Mouse (Mus musculus): ENCODE data around the gene Pwwp2b. TPM values are rescaled to one million over a fixed set of nuclear protein-coding genes. Genes with fewer than 3 reads are reported as not detected.

Gene Pwwp2b
- polyA plus RNA-seq, 1 experiment: 32.2 TPM

DNA sequence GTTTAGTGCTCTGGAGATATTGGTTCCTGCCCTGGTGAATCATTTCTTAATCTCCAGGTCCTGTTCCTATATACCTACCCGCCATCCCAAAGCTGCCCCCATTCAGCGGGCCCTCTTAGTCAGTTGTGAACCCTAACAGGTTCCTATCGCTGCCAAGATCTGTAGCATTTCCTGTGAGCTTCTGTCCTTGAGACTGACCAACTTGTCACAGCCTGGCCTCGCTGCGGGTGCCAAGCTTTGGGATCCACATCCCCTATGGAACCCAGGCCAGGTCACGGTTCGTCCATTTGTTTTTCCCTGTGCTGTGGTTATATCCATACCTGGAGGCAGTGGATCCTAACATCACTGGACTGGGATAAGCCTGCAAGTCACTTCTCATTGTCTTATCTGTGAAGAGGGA lies 4.3 kb downstream of the Pwwp2b start:
- TF ChIP-seq CTCF (IDR thresholded peaks at IDR 0.05; ENCODE audit: insufficient read depth, low read length): no peak
- TF ChIP-seq POLR2A (IDR thresholded peaks at IDR 0.05; ENCODE audit: borderline replicate concordance, extremely low read depth, low read depth, low read length): no peak
- Histone ChIP-seq H3K4me3 (replicated peaks; ENCODE audit: extremely low read depth, low read depth, low read length) (no peak overlapping the region), H3K4me1 (ENCODE audit: control insufficient read depth, insufficient read depth, low read length) (peaks cover 53% of the 10 kb centered on the region)
- DNase-seq: no peak
- WGBS: 37% methylated on average over 7 of the region's 7 CpGs

DNA sequence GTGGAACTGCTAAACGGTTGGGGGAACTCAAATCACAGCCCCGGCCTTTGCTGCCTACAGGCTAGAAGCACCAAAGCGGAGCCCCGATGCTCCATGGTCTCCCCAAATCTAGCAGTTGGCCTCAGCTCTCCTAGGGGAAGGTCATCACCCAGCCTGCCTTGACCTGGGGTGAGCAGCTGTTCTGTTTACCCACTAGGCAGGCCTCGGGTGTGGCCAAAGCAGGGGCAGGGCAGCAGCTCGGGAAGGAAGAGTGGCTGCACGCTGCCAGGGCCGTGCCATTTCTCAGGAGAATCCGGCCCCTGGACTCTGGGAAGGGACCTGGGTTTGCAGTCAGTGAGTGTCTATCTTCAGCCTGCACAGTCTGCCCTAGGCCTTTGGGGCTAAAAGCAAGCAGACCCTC lies 4.7 kb downstream of the Pwwp2b start:
- peak; percentile 45 for DNase-seq
- peaks cover 57% of the 10 kb centered on the region for H3K4me1 ChIP-seq (ENCODE audit: control insufficient read depth, insufficient read depth, low read length)
- 23% methylated on average over 9 of the region's 9 CpGs for WGBS
- TF ChIP-seq CTCF (IDR thresholded peaks at IDR 0.05; ENCODE audit: insufficient read depth, low read length) (no peak), POLR2A (IDR thresholded peaks at IDR 0.05; ENCODE audit: borderline replicate concordance, extremely low read depth, low read depth, low read length) (peak; percentile 31; the same call in 1 of the 2 replicates)
- H3K4me3 ChIP-seq (replicated peaks; ENCODE audit: extremely low read depth, low read depth, low read length): no peak overlapping the region

DNA sequence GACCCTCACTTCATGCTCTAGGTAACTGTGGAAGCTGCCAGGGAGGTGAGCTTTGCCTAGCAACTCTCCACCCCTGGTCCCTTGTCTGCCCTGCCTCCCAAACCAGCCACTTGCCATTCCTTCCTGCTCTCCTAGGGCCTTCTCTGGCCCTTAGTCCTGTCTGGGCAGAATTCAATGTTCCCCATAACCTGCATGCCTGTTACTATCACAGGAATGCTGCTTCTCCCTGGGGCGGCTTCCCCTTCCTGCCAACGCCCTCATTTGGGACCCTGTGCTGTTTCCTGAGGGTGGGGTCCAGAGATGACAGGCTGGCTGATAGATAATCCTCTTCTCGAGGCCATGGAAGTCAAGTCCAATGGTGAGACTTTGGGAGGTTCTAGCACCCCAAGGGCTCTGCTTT lies 5.2 kb downstream of the Pwwp2b start:
- peaks cover 57% of the 10 kb centered on the region for H3K4me1 ChIP-seq (ENCODE audit: control insufficient read depth, insufficient read depth, low read length)
- DNase-seq: no peak
- TF ChIP-seq CTCF (IDR thresholded peaks at IDR 0.05; ENCODE audit: insufficient read depth, low read length) (no peak), POLR2A (IDR thresholded peaks at IDR 0.05; ENCODE audit: borderline replicate concordance, extremely low read depth, low read depth, low read length) (no peak)
- no peak overlapping the region for H3K4me3 ChIP-seq (replicated peaks; ENCODE audit: extremely low read depth, low read depth, low read length)
- WGBS: 22% methylated on average over 3 of the region's 3 CpGs

DNA sequence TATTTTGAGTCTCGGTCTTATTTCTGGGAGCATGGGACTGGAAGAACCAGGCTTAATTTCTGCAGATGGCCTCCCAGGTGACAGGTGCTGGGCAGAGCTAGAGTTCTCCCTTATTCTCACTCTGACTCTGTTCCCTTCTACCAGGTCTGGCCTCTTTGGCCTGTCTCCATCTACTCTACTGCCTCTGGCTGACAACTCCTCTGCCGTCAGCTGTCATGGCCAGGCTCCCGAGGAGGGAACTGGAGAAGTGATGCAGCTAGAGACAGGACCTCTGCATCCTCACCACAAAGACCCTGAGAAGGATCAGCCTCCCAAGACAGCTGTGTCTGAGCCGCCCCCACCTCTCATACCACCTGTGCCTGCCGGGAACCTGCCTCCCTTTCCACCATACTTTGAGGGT lies 6.3 kb downstream of the Pwwp2b start:
- 74% methylated on average over 5 of the region's 5 CpGs for WGBS
- Histone ChIP-seq H3K4me3 (replicated peaks; ENCODE audit: extremely low read depth, low read depth, low read length) (no peak overlapping the region), H3K4me1 (ENCODE audit: control insufficient read depth, insufficient read depth, low read length) (peaks cover 59% of the 10 kb centered on the region)
- TF ChIP-seq CTCF (IDR thresholded peaks at IDR 0.05; ENCODE audit: insufficient read depth, low read length): no peak
- no peak for TF ChIP-seq POLR2A (IDR thresholded peaks at IDR 0.05; ENCODE audit: borderline replicate concordance, extremely low read depth, low read depth, low read length)
- no peak for DNase-seq

DNA sequence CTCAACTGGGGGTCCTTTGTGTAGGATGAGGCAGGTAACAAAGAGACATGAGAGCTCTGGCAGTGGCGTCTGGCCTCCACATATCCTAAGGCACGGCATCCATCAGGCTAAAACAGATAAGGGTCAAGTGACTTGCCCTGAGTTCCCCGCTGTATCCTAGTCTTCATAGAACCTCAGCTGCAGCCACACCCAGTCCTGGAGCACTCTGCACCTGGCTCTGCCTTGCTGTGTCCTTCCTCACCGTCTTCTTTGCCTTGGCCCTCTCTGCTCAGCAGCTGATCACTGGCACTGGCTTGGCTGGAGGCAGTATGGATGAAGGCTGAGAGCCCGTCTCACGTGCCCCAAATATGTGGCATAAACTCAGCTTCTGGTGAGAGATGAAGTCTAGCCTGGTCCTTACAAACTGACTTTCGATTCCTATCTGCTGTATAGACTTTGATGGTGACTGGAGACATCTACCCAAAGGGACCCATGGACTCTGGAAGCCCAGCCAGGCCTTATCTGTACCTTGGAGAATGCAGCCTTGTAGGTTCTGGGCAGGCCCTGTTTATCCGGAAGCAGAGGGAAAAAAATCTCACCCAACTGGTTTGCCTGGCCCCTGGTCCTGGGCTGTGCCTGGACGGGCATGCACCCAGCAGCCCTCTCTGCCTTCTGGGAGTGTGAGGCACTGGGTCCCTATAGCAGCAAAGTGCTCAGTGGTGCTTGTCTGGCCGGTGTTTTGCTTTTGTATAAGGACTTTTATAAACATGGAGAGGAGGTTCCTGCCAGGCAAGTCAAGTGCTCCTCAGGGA lies 9.7 kb downstream of the Pwwp2b start:
- 47% methylated on average over 10 of the region's 10 CpGs for WGBS
- peak; percentile 79 for DNase-seq
- H3K4me1 ChIP-seq (ENCODE audit: control insufficient read depth, insufficient read depth, low read length): peaks cover 34% of the 10 kb centered on the region
- TF ChIP-seq CTCF (IDR thresholded peaks at IDR 0.05; ENCODE audit: insufficient read depth, low read length): no peak
- no peak for TF ChIP-seq POLR2A (IDR thresholded peaks at IDR 0.05; ENCODE audit: borderline replicate concordance, extremely low read depth, low read depth, low read length)
- no peak overlapping the region for H3K4me3 ChIP-seq (replicated peaks; ENCODE audit: extremely low read depth, low read depth, low read length)

DNA sequence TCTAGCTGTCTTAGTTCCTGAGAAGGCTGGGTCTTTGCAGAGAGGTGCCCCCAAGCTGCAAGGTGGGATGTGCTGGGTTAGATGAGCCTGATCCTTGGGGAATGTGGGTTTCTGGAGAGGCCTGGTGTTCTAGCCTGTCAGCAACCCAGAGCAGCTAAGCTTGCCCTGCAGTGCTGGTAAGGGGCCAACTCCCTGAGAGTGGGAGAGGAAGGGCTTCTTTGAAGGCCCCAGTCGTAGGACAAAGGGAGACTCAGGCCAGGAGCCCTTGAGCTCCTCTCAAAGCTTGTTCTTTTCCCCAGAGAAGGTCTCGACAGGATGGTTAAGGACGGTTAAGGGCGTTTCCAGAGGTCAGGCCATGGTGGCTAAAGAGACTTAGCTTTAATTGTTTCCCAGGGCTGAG lies 16.1 kb downstream of the Pwwp2b start:
- DNase-seq: no peak
- Histone ChIP-seq H3K4me3 (replicated peaks; ENCODE audit: extremely low read depth, low read depth, low read length) (no peak overlapping the region), H3K4me1 (ENCODE audit: control insufficient read depth, insufficient read depth, low read length) (peaks cover 29% of the 10 kb centered on the region)
- no peak for TF ChIP-seq CTCF (IDR thresholded peaks at IDR 0.05; ENCODE audit: insufficient read depth, low read length)
- no peak for TF ChIP-seq POLR2A (IDR thresholded peaks at IDR 0.05; ENCODE audit: borderline replicate concordance, extremely low read depth, low read depth, low read length)
- WGBS: 39% methylated on average over 4 of the region's 4 CpGs

DNA sequence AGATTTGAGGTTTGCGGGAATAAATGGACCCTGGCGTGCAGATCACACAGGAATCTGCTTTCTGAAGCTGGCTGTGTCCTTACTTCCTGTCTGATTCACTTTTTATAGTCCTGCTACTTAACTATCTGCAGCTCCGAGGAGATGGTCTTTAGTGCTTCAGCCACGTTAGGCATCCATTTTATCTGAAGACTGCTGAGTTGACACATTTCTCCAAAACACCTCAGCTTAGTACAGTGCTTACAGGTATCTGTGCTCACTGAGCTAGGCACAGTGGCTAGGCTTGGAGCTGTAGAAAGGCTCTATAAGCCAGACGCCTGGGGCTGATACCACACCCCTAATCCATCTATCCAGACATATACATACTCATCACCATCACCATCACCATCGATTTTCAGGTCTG lies 17.4 kb downstream of the Pwwp2b start:
- DNase-seq: no peak
- WGBS: 55% methylated on average over 6 of the region's 6 CpGs
- H3K4me3 ChIP-seq (replicated peaks; ENCODE audit: extremely low read depth, low read depth, low read length): no peak overlapping the region
- H3K4me1 ChIP-seq (ENCODE audit: control insufficient read depth, insufficient read depth, low read length): peaks cover 27% of the 10 kb centered on the region
- TF ChIP-seq POLR2A (IDR thresholded peaks at IDR 0.05; ENCODE audit: borderline replicate concordance, extremely low read depth, low read depth, low read length) (no peak), CTCF (IDR thresholded peaks at IDR 0.05; ENCODE audit: insufficient read depth, low read length) (no peak)

DNA sequence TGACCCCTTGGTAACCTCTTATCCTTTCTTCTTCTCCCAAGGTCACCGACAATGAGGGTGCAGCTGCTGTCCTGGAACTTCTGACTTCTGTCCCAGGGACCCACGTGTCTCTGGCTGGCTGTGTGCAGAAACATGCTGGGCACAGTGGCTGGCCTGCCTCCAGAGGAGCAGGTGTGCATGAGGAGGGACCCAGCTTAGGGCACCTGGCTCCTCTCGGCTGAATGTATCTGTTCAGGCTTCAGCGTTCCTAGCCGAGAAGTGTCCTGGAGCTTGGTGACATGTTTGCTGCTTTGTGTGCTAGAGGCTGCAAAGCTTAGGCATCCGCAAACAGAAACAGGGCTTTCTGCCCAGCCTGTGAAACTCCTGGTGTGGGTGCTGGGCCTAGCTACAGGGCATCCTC lies 18.1 kb downstream of the Pwwp2b start:
- DNase-seq: no peak
- TF ChIP-seq CTCF (IDR thresholded peaks at IDR 0.05; ENCODE audit: insufficient read depth, low read length) (no peak), POLR2A (IDR thresholded peaks at IDR 0.05; ENCODE audit: borderline replicate concordance, extremely low read depth, low read depth, low read length) (no peak)
- WGBS: 53% methylated on average over 6 of the region's 6 CpGs
- peaks cover 27% of the 10 kb centered on the region for H3K4me1 ChIP-seq (ENCODE audit: control insufficient read depth, insufficient read depth, low read length)
- no peak overlapping the region for H3K4me3 ChIP-seq (replicated peaks; ENCODE audit: extremely low read depth, low read depth, low read length)

DNA sequence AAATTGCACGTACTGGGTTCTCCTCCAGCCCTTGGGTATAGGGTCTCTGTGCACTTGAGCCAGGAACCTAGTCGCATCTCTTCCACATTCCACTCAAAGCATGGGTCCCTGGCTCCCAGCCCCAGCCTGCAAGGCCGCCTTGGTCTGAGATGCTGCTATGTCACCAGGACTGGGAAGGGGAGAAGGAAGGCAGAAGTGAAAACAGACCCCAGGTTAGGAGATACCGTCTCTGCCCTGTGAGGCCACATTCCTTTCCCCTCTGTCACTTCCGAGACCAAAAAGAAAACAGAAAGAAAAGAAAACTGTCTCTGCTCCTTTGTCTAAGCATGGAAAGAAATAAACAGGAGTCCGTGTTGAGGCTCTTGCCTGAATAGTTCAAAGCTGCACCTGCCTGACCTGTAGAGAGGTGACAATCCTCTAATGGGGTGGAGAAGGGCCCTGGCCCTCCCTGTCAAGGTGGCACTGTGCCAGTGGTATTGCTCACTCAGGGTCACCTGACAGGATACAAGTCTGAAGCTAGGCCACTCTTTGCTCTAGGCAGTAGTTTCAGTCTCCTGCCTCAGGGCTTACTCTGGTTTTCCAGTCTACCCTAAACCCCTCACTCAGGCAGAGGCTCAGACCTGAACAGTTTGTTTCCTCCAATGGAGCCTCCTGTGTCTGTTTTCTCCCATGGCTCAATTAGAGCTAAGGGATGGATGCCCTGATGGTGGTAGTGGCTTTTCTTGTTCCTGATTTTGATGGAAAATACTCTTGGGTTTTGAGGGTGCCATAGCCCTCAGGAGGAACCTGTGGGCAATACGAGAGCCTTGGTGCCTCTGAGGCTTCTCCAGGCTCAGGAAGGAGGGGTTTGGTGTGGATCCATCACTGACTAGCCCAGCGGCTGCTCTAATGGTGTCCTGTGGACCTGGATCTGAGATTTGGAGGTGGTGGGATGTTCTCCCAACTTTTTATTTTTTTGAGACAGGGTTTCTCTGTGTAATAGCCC lies 18.9 kb downstream of the Pwwp2b start:
- Histone ChIP-seq H3K4me3 (replicated peaks; ENCODE audit: extremely low read depth, low read depth, low read length) (no peak overlapping the region), H3K4me1 (ENCODE audit: control insufficient read depth, insufficient read depth, low read length) (peaks cover 29% of the 10 kb centered on the region)
- peak; percentile 60 for DNase-seq
- WGBS: 53% methylated on average over 8 of the region's 8 CpGs
- TF ChIP-seq CTCF (IDR thresholded peaks at IDR 0.05; ENCODE audit: insufficient read depth, low read length): no peak
- TF ChIP-seq POLR2A (IDR thresholded peaks at IDR 0.05; ENCODE audit: borderline replicate concordance, extremely low read depth, low read depth, low read length): no peak

Measured in lung, adult 2 months (tissue).